Mouse (Mus musculus) lung, embryonic 15.5 days (tissue): ENCODE measurements at regions not wholly inside any gene's neighbourhood (a gene's known extent, or its start where the extent isn't known, plus 50 kb on each side); places are given as distances from the start of the nearest gene placed in this dataset.
"Not testable (repeated sequence)": the region's sequence is repeated elsewhere in the genome, so short reads cannot be mapped to it uniquely, and the experiment has no call there.

Experiments used
- ATAC-seq: fragments of 200-750 bp; cut with Nextera tagmentation; 2 replicates; pipeline ENCODE4 v1.8.0; 2017; ENCODE audit warnings: moderate number of reproducible peaks, borderline replicate concordance; ENCODE audit not compliant: low FRiP score, low TSS enrichment; ENCODE audit errors: extremely low read depth
- H3K27ac ChIP-seq: fragments of 300-500 bp; sonication (generic); 2 replicates; pipeline ENCODE4 v1.5.1; 2015; ENCODE audit warnings: moderate library complexity, mild to moderate bottlenecking, inconsistent platforms
- H3K27me3 ChIP-seq: fragments of 300-500 bp; sonication (generic); 2 replicates; pipeline ENCODE4 v1.6.1; 2015; ENCODE audit warnings: inconsistent platforms
- H3K36me3 ChIP-seq: fragments of 300-500 bp; sonication (generic); 2 replicates; pipeline ENCODE4 v1.6.1; 2015; ENCODE audit warnings: inconsistent platforms
- H3K4me1 ChIP-seq: fragments of 300-500 bp; sonication (generic); 2 replicates; pipeline ENCODE4 v1.6.1; 2015; ENCODE audit warnings: inconsistent platforms
- H3K4me2 ChIP-seq: fragments of 300-500 bp; sonication (generic); 2 replicates; pipeline ENCODE4 v1.6.1; 2015; ENCODE audit warnings: inconsistent platforms, mild to moderate bottlenecking, moderate library complexity
- H3K4me3 ChIP-seq: fragments of 300-500 bp; sonication (generic); 2 replicates; pipeline ENCODE4 v1.5.1; 2015; ENCODE audit warnings: mild to moderate bottlenecking, inconsistent platforms
- H3K9ac ChIP-seq: fragments of 300-500 bp; sonication (generic); 2 replicates; pipeline ENCODE4 v1.6.1; 2015; ENCODE audit warnings: inconsistent platforms
- H3K9me3 ChIP-seq: fragments of 300-500 bp; sonication (generic); 2 replicates; pipeline ENCODE4 v1.6.1; 2016; ENCODE audit warnings: inconsistent platforms
- WGBS: fragments of 180-500 bp; shearing (Covaris S2); methylation state at CpG from one replicate; pipeline ENCODE4 v1.1.7; 2015; 5-methylcytosine and 5-hydroxymethylcytosine counted together

DNA sequence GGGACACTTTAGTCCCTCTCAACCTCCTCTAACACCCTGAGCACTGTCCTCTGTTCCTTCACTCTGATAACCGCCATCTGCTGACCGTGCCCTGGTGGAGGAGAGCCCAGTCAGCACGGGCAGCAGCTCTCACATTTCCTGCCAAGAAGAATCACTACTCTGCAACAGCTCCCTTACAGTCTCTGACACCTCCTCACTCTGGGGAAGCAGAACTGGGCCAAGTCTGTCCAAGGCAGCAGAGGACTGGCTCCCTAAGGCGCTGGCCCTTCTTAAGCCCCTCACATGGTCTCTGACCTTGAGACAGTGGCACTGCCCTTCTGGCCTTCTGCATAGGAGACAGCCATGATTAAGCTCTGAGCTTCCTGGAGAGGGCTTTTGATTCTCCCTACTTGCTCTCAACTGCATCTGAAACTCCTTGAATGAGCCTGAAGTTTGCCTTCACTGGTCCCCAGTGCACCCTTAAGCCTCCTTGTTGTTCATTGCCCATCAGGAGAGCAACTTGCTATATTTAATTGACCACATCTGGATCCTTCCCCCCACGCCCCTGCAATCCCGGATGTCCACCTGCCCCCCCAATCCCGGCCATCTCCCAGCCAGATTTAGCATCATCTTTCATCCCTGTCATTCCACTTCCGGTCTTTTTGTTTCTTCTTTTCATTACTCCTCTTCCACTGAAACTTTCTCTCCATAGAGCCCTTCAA is 493.1 kb upstream of the Fam160b2 start:
- H3K27ac ChIP-seq, result peak overlapping the region; percentile 58
- no peak overlapping the region for H3K4me3 ChIP-seq
- H3K9me3 ChIP-seq, result no peaks in the 10 kb centered on the region
- H3K4me2 ChIP-seq, result no peak overlapping the region
- peak; percentile 89 for ATAC-seq
- H3K27me3 ChIP-seq, result no peaks in the 10 kb centered on the region
- H3K36me3 ChIP-seq, result no peaks in the 10 kb centered on the region
- no peak overlapping the region for H3K9ac ChIP-seq
- H3K4me1 ChIP-seq, result peaks cover 10% of the 10 kb centered on the region; the same call in 1 of the 2 replicates
- WGBS, result 35% methylated on average over 8 of the region's 8 CpGs

DNA sequence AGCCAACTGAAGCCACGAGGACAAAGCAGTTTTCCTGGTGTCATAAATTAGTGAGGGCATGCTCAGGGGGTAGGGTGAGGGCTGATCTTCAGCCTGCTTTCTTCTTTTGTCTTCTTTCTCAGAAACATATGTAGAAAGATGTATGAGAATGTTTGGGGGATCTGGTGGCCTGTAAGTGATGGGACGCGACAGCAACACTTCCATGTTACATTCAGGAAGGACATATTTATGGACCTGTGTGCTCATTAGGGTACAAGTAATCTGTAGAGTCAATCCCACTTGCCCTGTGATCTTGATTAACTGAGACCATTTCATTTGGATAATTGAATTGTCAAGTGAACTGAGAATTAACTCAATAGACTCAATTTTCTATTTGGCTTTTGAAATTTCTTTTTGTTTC is 486.1 kb upstream of the Fam160b2 start:
- no peak overlapping the region for H3K4me3 ChIP-seq
- H3K27me3 ChIP-seq, result no peaks in the 10 kb centered on the region
- H3K36me3 ChIP-seq, result no peaks in the 10 kb centered on the region
- ATAC-seq, result no peak
- H3K4me1 ChIP-seq, result no peaks in the 10 kb centered on the region
- no peak overlapping the region for H3K9ac ChIP-seq
- WGBS, result 90% methylated on average over 3 of the region's 3 CpGs
- H3K9me3 ChIP-seq, result no peaks in the 10 kb centered on the region
- H3K4me2 ChIP-seq, result no peak overlapping the region
- H3K27ac ChIP-seq, result no peak overlapping the region

DNA sequence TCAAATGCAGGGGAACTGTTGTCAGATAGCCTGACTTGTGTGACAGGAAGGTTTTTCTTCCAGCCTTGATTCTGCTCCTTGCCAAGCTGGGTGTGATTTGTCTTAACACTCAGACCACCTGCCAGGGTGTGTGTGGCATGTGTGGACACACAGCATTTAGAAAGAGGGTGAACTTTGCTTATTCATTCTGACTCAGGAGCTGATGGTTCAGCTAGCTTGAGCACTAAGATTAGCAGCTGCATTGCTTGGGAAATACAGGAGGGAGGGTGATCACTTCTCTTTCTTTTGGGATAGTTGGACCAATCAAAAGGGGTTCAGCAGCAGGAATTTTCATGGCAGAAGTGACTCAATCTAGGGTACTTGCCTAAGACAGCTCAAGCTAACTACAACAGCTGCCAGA is 482.7 kb upstream of the Fam160b2 start:
- ATAC-seq, result no peak
- Histone ChIP-seq H3K36me3 (no peaks in the 10 kb centered on the region), H3K4me1 (no peaks in the 10 kb centered on the region)

DNA sequence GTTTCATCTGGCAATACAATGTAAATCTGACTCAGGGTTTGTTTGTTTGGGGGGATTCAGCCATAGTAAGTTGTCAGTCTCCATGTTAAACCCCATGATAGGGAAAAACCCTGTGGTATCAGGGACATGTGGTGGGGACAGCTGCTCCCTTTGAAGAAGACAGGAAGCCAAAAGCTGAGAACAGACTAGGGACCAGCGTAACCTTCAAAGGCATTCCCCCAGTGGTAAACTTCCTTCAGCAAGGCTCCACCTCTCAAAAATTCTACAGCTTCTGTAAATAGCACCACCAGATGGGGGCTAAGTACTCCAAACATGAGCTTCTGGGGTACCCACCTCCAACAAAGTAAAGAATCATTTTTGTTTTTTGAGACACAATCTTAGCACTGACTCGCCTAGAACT is 476.0 kb upstream of the Fam160b2 start:
- no peaks in the 10 kb centered on the region for H3K4me1 ChIP-seq
- H3K27ac ChIP-seq, result no peak overlapping the region
- H3K4me3 ChIP-seq, result no peak overlapping the region
- no peaks in the 10 kb centered on the region for H3K9me3 ChIP-seq
- H3K4me2 ChIP-seq, result no peak overlapping the region
- H3K36me3 ChIP-seq, result no peaks in the 10 kb centered on the region
- no peak overlapping the region for H3K9ac ChIP-seq
- ATAC-seq, result no peak
- no peaks in the 10 kb centered on the region for H3K27me3 ChIP-seq
- 68% methylated on average over 2 of the region's 2 CpGs for WGBS

More for the DNA sequence above, 482.7 kb upstream of the Fam160b2 start:
- no peaks in the 10 kb centered on the region for H3K27me3 ChIP-seq
- H3K4me3 ChIP-seq, result no peak overlapping the region
- H3K4me2 ChIP-seq, result no peak overlapping the region
- no peak overlapping the region for H3K27ac ChIP-seq
- H3K9ac ChIP-seq, result no peak overlapping the region
- H3K9me3 ChIP-seq, result no peaks in the 10 kb centered on the region

DNA sequence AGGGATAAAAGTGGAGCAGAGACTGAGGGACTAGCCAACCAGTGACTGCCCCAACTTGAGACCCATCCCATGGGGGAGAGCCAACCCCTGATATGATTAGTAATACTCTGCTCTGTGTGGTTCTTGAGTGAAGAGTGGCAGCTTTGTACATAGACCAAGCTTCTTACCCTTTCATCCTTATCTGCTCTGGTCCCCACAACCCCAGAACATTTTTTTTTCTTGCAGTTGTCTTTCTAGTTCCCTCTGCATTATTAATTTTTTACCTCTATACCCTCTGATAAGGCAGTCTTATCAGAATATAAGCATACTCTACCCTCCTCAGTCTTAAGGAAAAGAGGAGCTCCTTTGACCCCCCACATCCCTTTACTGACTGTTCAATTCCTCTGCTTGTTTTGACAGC is 474.4 kb upstream of the Fam160b2 start:
- H3K27ac ChIP-seq, result no peak overlapping the region
- no peaks in the 10 kb centered on the region for H3K27me3 ChIP-seq
- no peaks in the 10 kb centered on the region for H3K36me3 ChIP-seq
- no peak for ATAC-seq
- no peaks in the 10 kb centered on the region for H3K4me1 ChIP-seq
- H3K4me2 ChIP-seq, result no peak overlapping the region
- H3K9me3 ChIP-seq, result no peaks in the 10 kb centered on the region; the same call in 1 of the 2 replicates
- H3K4me3 ChIP-seq, result no peak overlapping the region
- no peak overlapping the region for H3K9ac ChIP-seq

DNA sequence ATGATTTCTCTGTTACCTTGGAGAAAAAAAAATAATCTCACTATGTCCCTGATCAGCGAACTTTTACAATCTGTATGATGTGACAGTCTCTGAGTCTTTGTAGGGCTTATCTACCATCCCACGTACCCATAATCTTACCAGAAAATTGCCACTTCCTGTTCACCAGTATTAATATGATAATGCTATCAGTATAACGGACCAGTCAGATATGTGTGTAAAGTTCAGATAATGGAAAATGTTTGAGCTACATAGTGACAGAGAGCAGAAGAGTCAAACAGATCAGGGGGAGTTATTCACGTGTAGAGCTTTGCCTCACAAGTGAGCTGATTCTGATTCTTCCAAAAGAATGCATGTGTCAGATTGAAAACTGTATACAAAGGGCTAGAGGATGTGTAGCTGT is 466.0 kb upstream of the Fam160b2 start:
- H3K27ac ChIP-seq, result no peak overlapping the region
- H3K4me1 ChIP-seq, result no peaks in the 10 kb centered on the region
- no peaks in the 10 kb centered on the region; the same call in 1 of the 2 replicates for H3K9me3 ChIP-seq
- H3K4me2 ChIP-seq, result no peak overlapping the region
- ATAC-seq, result no peak
- H3K36me3 ChIP-seq, result no peaks in the 10 kb centered on the region
- 51% methylated on average over 4 of the region's 4 CpGs for WGBS
- no peak overlapping the region for H3K9ac ChIP-seq
- H3K27me3 ChIP-seq, result no peaks in the 10 kb centered on the region
- no peak overlapping the region for H3K4me3 ChIP-seq

DNA sequence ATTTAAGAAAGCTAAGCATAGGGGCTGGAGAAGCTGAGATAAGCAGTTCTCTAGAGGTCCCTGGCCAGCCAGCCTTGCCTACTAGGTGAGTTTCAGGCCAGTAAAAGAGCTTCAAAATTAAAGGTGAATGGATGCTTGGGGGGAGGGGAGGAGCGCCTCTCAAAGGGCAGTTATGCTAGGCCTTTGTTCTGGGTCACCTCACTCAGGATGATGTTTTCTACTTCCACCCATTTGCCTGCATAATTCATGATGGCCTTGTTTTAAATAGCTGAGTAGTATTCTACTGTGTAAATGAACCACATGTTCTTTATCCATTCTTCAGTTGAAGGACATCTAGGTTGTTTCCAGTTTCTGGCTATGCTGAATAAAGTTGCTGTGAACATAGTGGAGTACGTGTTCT is 457.0 kb upstream of the Fam160b2 start:
- Histone ChIP-seq H3K36me3 (no peaks in the 10 kb centered on the region), H3K27me3 (no peaks in the 10 kb centered on the region), H3K9me3 (no peaks in the 10 kb centered on the region), H3K4me1 (peaks cover 7% of the 10 kb centered on the region), H3K4me2 (no peak overlapping the region), H3K9ac (no peak overlapping the region), H3K4me3 (no peak overlapping the region), H3K27ac (no peak overlapping the region)
- 90% methylated on average over 2 of the region's 2 CpGs for WGBS
- no peak for ATAC-seq

DNA sequence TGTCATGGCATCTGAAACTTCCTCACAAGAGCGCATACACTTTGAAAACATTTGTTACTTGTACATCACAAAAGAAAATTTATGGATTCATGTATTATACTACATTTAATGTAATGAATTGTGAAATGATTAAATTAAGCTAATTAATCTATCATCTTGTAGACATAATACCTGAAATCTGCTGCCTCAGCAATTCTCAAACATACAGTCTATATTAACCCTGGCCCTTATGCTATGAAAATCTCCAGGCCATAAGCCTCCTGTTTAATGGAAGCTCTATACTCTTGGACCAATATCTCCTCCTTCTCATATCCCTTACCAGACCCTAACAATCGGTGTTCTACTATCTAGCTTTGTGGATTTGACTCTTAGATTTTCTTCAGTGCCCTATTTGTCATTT is 455.8 kb upstream of the Fam160b2 start:
- H3K9me3 ChIP-seq, result no peaks in the 10 kb centered on the region
- no peak for ATAC-seq
- H3K27me3 ChIP-seq, result no peaks in the 10 kb centered on the region
- H3K4me2 ChIP-seq, result no peak overlapping the region
- H3K36me3 ChIP-seq, result no peaks in the 10 kb centered on the region
- no peak overlapping the region for H3K27ac ChIP-seq
- H3K9ac ChIP-seq, result no peak overlapping the region
- H3K4me1 ChIP-seq, result peaks cover 7% of the 10 kb centered on the region
- no peak overlapping the region for H3K4me3 ChIP-seq
- 93% methylated on average over 2 of the region's 2 CpGs for WGBS

DNA sequence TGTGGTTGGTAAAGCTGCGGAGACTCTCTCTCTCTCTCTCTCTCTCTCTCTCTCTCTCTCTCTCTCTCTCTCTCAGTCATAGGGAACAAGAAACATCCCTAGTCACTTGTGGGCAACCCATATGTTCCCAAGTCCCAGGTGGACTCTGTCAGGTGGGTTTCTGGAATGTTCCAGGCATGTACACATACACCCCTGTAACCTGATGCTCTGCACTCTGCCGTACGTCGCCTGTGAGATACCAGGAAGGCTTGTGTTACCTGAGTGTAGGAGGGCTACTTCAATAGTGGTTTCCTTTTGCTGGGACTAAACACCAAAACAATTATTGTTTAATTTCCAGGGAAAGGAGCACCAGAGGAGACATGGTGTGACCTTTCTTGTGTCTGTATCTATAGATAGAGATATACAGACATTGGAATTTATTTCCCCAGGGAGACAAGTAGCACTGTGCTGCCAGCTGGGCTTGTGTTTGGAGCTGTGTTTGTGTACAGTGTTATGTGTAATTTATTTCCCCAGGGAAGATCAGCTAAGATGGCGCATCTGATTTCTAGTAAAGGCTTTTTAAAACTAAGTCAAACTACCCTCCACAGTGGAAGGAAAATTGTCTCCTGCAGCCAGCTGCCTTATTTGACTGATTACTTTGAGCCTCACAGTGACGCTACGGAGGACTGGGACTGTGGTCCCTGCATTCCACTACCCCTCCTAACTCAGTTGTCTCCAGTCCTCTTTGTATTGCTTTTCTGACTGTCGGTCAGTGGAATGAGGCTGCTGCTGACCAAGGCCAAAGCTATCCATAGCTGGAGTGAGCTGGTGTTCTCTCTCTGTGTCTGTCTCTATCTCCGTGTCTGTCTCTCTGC is 454.4 kb upstream of the Fam160b2 start:
- H3K4me3 ChIP-seq, result no peak overlapping the region
- H3K27me3 ChIP-seq, result no peaks in the 10 kb centered on the region
- no peak overlapping the region for H3K9ac ChIP-seq
- H3K9me3 ChIP-seq, result no peaks in the 10 kb centered on the region
- no peaks in the 10 kb centered on the region for H3K36me3 ChIP-seq
- peaks cover 7% of the 10 kb centered on the region for H3K4me1 ChIP-seq
- no peak overlapping the region for H3K4me2 ChIP-seq
- WGBS, result 41% methylated on average over 9 of the region's 9 CpGs
- ATAC-seq, result peak; percentile 27; the same call in 1 of the 2 replicates
- H3K27ac ChIP-seq, result no peak overlapping the region

DNA sequence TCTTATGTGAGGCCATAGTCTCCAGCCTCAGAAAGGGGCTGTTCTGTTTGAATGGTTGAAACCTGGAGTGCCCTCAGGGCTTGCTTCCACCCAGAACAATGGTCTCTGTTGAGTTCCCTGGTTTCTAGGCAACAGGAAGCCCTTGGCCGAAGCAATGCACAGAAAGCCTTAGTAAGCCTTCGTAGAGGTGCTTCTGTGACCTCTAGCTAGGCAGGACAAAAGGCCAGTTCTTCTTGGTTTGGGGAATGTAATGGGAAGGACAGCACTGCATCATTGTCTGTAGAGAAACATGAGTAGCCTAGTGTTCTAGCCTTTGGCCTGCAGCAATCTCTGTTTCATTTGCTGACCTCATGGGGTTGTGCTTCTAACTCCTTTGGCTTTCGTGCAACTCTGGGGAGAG is 447.5 kb upstream of the Fam160b2 start:
- Histone ChIP-seq H3K27ac (no peak overlapping the region), H3K36me3 (no peaks in the 10 kb centered on the region), H3K4me1 (no peaks in the 10 kb centered on the region), H3K27me3 (no peaks in the 10 kb centered on the region), H3K4me2 (no peak overlapping the region), H3K4me3 (no peak overlapping the region), H3K9me3 (no peaks in the 10 kb centered on the region), H3K9ac (no peak overlapping the region)
- 55% methylated on average over 3 of the region's 3 CpGs for WGBS
- no peak for ATAC-seq

DNA sequence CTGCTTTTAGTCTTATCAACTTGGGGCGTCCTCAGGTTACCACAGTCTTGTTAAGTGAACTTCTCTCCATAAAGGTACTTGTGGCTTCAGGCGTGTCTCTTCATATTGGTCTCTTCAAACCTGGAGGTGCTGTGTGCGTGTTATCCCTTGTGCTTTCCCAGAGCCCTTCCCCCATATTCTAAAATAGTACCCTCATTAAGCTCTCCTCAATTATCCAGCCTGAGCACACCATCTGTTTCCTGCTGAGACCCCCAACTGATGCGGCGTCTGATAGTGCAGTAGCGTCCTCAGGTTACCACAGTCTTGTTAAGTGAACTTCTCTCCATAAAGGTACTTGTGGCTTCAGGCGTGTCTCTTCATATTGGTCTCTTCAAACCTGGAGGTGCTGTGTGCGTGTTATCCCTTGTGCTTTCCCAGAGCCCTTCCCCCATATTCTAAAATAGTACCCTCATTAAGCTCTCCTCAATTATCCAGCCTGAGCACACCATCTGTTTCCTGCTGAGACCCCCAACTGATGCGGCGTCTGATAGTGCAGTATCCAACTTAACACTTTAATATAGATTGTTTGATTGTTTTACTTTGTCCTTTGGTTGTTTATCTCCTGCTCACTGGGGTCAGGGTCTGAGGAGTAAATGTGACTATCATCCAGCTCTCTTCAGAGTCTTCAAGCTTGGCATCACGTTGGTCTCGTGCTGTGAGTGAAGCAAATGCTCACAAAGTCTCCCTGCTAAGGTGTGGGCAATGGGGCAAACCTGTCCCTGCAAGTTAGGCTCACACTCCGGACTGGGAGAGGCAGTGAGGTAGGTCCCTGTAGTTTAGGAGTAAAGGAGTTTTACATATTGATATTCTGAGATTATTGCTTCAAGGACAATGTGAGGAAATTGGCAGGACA is 444.5 kb upstream of the Fam160b2 start:
- not testable (repeated sequence) for ATAC-seq, H3K36me3 ChIP-seq, H3K4me2 ChIP-seq, H3K9ac ChIP-seq, H3K4me3 ChIP-seq, H3K9me3 ChIP-seq, H3K27ac ChIP-seq, H3K4me1 ChIP-seq, H3K27me3 ChIP-seq
- 31% methylated on average over 12 of the region's 13 CpGs for WGBS

DNA sequence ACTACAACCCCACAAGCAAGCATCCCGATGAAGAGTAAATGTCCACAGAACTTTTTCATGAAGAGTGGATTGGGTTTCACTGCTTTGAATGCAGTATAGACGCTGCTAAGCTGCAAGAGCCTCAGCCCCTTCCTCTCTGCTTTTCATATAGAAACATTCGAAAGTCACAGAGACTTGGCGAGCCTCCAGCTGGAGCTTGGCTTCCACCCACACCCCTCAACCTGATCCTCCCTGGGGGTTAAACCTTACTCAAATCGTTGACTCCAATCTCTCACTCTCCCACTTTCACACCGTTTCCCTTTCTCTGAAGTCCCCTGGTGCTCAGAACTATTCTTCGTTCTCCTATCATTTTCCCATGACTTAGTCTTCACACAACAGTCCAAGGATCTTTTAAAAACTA is 437.0 kb upstream of the Fam160b2 start:
- no peak overlapping the region for H3K27ac ChIP-seq
- no peak for ATAC-seq
- no peaks in the 10 kb centered on the region for H3K4me1 ChIP-seq
- no peaks in the 10 kb centered on the region for H3K9me3 ChIP-seq
- H3K4me2 ChIP-seq, result no peak overlapping the region
- no peaks in the 10 kb centered on the region for H3K36me3 ChIP-seq
- H3K9ac ChIP-seq, result no peak overlapping the region
- no peak overlapping the region for H3K4me3 ChIP-seq
- H3K27me3 ChIP-seq, result no peaks in the 10 kb centered on the region
- WGBS, result 38% methylated on average over 7 of the region's 7 CpGs
